Mouse (Mus musculus): Measurements from ENCODE around the gene Jam3.

The Jam3 gene

DNA sequence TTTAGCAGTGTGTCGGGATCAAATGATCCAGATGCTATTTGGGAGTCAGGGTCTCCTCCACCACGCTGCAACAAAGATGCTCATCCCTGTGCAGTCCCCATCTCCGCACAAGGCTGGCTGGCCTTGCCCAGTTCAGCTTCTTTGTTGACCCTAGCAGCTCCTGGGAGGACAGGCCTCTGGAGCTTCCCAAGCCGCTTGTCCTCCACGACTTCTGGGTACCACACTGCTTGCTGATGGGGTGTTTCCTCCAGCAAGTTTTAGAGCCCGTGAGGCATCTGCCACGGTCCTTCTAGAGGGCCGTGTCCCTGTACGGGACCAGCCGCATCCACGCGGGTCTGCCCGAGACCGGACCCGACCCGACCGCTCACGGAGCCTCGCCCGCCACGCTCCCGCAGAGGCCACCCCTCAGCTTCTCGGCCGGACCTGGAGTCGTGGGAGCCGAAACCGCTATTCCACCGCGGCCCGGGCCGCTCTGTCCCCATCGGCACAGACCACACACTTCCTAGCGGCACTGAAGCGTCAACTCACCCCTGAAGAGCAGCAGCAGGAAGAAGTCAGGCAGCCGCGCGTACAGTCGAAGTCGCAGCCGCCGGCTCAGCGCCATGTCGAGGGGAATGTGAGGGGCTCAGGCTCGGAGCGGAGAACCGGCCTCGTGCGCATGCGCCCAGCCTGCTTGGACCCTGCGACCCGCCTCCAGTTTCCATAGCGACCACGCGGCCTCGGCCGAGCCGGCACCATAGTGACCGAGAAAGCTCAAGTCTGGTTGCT is at the start of gene Jam3:
TSS of gene Jam3 (minus strand) at position 659 of the 768 bp plus-strand sequence.
- peak; percentile 98 for DNase-seq

DNA sequence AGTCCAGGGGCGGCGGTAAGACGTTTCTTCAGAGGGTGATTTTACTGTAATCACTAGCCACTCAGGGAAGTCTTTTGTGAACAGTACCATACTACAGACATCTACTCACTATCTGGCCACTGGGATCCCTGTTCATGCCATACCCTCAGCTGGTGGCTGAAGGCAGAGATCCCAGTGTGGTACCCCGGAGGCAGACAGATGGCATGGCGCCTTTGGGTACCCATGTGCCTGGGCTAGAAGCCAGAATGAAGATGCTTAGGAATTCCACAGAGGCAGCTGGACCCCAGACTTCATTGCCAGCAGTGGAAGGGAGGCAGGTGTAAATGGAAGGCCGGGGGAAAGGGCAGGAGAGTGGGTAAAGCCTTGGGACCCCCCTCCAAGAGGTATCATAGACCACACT is 49.0 kb upstream of the Jam3 start:
- peak; percentile 39 to 52 for DNase-seq

DNA sequence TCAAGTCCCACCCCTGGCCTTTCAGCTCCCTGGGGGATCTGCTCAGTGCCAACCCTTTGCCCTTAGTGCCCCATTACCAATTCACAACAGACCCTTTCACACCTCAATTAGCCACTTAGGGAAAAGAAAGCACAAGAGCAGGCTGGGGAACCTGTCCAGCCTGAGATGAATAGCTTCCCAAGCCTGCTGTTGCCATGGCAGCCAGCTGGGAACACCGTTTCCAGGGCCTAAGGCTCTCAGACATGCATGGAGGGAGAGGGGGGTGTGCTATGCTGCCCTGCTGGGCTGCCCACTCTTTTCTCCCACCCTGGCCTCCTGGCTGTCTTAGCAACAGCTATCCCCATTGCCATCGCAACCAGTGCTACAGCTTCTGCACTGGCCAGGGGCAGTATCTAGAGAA is 47.9 kb upstream of the Jam3 start:
- peak in 1 of 2 experiments; percentile 52 for DNase-seq

DNA sequence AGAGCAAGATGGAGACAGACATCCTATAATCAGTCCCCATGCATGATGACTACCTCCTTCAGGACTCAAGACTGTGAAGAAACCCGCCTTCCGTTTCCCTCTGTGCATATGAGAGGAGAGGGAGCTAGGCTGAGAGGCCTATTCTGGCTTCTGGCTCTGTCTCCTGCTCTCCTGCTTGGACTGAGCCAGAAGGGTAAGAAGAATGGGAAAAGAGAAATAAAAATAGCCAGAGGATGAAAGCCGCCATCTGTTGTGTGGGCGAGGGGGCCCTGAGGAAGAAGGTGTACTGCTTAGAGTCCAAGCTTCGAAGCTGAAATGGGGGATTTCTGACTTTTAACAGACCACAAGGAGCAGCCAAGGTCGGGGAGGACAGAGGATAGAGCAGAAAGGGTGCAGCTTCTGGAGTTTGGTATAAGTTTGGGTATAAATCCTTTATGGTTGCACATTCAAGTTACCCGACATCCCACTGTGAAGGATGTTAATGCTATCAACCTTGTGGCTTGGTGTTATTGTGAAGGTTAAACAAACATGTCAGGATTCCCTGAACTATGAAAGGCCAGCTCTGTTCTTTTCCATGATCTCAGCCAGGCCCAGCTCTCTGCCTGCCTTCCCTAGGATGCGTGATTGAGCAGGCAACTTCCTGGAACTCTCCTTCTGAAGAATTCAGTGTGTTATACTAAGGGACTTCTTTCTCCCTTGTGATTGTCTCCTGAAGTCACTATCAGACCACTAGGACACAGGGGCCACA is 46.4 kb upstream of the Jam3 start:
- no peak for DNase-seq

DNA sequence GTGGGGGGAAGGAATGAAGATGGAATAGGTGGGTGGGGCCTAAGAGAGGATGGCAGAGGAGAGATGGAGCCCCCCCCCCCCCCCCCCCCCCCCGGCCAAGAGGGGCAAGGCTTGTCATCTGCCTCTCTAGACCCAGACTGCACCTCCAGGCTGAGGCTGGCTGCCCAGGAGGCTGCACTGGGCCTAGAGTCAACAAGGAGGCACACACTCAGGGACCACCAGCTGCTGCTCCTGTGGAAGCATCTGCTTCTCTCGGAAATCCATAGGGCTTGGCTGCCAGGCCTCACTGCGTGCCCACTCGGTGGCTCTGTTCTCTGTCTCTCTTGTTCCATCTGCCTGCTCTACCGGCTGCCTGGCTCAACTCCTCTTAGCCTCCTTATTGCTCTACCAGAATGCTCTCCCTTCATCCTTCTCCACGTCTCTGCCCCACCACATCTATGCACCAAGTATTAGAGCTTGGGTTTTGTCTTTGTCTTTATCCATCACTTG is 38.4 kb upstream of the Jam3 start:
- DNase-seq, result peak; percentile 89 to 90

DNA sequence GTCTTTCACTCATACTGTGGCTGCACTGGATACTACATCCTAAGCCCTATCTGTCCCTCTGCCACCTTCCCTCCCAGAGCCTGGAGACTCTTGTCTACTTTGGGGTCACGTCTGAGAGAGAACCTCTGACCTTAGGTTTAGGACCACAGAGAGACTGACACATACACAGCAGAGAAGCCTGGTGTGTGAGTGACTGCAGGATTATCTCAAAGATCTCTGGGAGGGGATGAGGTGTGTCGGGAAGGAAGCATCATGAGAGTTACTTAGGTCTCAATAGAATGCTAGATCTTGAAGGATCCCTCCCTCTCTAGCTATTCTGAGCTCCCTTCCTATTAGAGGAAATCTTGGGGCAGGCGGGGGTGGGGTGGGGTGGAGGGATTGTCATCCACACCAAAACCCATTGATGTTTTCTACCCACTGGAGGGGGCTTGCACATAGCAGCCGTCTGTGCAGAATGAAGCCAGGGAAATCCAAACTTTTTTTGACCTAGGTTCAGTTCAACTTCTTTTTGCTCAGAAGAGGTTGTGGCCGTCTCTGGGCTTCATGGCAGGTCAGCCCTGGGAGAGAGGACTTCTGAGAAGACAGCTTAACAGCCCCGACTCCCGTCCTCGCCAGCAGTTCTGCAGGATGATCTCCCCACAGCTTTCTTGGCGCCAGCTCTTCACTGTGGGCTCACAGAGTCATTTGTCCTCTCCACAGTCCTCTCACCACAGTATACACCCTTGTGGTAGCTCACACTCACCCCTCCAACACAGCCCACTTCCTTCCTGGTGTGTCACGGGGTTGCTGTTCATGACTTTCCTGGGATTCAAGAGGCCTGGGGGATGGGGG is 37.8 kb upstream of the Jam3 start:
- DNase-seq, result peak; percentile 53 to 56

DNA sequence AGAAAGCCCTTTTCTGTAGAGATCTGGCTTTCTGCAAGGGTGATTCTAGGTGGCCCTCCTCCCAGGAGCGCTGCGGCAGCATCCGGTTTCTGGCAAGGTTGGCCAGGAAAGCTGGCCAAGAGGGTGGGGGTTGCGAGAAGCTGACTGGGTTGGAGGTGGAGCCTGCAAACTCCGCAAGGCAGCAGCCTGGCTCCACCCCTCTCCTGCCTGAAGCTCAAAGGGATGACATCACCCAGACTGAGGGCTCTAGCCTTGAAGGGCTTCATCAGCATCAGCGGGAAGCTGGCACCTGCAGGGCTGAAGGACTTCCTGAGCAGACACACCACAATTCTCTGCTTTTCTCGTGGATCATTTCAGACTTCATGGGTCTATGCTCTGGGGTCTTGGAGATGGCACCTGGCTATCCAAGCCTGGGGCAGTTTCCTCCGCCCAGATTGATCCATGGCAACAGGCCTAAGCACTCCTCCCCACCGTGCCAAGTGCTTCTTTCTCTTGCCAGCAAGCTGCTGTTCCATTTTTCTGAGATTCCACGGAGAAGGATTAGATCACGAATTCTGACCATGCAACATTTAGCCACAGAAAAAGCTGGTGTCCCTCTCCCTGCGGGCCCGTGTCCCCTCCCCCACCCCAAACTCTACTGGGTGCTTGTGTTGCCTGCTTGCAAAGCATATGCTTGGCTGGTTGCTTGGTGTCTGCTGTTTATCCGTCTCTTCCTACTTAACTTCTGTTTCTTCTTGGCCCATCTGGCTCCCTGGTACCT is 37.0 kb upstream of the Jam3 start:
- DNase-seq, result peak; percentile 94 to 97

DNA sequence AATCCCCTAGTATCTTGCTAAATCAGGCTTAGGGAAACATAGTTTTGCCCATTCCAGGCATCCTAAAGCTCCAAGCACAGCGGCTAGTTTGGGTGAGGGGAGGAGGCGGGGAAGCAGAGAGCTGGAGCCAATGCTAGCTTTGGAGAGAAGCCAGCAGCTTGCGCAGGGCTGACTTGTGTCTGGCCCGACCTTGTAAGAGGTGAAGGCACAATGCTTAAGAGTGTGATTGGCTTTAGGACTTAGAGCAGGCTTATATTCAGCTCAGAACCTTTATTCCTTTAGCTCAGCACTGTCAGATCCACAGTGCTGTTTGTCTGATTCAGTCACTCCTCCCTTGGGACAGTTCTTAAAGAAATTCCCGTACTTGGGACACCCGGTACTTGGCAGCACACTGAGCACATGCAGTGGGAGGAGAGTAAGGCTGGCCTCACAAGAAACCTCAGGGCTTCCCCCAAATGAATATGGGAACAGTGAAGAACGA is 36.3 kb upstream of the Jam3 start:
- peak; percentile 87 to 90 for DNase-seq

DNA sequence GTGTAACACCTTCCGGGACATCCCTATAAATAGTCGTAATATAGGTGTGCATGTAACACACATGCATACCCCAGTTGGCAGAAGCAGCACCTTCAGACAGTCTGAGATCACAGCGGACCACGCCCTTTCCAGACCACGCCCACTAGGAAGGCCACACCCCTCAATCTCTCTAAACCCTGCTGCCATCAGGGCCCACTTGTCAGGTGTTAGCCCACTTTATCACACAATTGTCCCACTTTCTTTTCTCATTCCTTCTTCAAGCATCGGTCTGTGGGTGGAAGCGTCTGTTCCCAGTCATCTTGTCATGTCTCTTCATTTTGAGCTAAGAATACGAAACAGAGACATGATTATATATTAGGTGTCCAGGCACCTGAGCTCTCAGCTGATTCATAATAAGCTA is 35.2 kb upstream of the Jam3 start:
- DNase-seq, result no peak

DNA sequence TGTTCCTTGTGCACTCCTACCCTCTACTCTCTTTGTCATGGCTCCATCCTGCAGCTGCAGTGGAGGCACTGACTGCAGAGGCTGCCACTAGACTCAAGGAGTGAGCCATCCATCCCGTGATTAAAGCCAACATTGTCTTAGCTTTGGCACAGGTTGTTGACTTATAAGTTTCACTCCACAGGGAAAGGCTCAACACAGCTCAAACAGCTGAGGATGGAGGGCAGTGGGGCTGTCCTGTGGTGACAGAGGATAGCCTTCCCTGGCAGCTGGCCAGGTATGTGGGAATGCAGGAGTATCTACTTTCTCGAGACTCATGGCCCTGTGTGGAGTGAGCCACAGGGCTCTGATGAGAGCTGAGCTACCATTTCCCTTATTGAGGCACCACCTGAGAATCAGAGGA is 34.1 kb upstream of the Jam3 start:
- DNase-seq, result peak; percentile 47 to 55

DNA sequence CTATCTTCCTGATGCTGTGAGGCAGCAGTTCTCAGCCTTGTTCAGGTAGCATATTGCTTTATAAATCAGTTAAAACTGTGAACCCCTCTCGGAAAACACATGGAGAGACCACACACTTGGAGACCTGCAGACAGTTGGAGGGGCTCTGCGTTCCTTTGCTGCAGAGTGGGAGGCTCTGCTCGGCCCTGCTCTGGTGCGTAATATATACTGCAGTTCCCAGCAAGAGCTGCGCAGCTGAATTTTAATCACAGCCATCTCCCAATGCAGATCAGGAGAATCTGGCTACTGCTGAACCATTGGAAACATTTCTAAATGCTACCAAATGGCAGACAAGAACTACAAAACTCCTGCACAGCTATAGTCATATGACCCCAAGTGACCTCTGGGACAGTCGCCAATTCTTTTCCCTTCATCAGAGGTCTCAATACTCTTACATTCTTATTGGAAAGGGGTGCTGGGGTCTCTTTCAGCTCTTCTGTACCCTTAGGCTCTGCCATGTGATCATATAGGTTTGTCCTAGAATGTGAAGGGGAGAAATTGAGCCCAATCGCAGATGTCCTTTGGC is 33.5 kb upstream of the Jam3 start:
- DNase-seq, result peak in 1 of 2 experiments; percentile 52

DNA sequence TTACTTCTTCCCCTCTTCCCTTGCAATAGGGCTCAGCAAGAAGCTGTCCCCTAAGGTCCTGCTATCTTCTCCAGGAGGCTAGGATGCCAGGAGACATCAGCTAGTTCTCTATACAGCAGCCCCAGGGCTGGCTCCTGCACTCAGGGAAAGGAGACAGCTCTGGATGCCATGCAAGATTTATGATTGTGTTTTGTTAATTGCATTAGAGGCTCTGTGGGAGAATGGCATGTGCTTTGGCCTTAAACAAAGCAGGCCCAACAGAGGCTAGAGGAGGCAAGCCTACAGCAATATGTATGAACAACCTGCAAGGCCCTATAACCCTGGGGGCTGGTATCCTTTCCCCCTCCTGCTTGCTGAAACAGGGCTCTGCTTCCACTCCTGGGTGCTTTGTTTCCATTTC is 30.6 kb upstream of the Jam3 start:
- DNase-seq, result no peak

DNA sequence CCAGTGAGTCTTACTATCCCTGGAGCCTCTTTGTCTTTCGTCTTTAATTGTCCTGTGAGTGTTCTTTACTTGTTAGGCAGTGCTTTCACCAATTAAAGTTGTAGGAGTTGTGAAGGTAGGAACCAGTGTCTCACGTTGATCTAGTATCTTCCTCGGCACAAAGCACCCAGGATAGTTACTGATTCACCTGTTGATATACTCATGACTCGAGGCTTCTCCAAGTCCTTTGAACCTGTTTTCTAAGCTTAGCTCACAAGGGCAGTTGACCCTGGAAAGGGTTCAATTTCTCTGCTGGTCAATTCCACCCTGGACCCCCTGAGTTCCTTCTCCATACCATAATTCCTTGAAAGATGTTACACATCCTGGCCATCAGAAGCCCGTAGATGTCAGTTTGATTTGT is 26.9 kb upstream of the Jam3 start:
- DNase-seq, result no peak

DNA sequence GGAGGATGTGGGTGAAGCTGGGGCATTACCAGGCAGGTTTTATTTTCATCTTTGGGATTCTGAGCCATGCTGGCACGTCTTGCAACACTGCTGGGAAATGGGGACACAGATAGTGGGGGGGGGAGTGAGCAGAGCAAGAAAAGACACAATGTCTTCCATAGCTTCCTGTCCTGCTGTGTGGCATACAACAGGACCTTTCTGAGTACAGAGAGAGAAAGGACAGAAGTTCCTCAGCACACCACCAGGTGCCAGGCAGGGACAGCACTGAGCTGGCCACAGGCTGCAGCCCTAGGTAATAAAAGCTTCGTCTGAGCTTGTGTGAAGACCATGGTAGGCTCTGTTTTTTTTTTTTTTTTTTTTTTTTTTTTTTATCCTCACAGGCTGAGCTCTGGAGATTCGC is 25.3 kb upstream of the Jam3 start:
- peak; percentile 48 to 63 for DNase-seq

DNA sequence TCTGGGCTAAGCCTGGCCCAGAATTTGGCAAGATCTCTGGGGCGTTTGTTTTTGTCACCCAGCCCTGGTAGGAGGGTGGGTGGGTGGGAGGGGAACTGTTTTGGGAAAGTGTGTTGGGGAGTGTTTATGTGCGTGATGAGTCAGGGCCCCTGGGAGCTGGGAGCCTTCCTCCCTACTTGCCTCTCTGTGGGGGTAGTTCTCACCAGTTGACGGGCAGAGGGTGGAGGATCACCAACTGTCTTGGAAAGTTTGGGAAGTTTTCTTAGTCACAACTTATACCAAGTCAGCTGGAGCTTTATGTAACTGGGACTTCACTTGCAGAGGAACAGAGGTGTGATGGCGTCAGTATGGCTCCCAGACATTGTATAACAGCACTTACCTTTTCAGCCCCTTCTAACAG is 23.7 kb upstream of the Jam3 start:
- DNase-seq, result no peak

DNA sequence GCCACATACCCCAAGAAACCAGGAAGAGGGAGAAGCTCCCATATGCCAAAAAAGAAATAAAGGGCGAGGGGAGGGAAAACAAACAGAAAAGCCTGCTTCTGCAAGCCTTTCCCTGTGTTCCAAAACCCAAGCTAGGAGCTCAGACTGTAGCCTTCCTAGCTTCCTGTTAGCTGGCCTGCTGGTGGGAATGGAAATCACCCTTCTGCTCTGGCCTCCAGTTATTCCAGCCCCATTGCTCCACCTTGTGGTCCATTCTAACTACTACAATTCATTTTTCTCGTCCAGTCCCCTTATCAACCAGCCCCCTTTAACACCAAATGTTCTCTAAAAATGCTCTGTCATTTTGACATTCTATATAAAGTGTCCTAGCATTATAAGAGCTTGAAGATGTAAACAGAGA is 20.9 kb upstream of the Jam3 start:
- DNase-seq, result peak; percentile 85 to 88

DNA sequence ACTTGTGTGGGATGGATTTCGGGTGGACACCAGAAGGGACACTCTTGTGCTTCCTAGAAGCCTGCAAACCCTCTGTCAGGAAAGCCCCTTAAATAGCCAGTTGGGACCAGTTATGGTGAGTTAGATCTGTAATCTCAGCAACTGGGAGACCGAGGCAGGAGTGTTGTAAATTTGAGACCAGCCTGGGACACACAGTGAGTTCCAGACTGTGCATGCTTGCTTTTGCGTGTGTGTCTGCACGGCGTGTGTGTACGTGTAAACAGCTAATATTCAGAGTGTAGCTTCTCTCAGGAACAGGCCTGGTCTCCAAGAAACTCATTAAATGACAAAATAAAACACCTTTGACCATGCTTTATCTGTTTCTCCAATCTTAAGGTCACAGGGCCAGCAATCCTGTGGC is 20.5 kb upstream of the Jam3 start:
- DNase-seq, result no peak

DNA sequence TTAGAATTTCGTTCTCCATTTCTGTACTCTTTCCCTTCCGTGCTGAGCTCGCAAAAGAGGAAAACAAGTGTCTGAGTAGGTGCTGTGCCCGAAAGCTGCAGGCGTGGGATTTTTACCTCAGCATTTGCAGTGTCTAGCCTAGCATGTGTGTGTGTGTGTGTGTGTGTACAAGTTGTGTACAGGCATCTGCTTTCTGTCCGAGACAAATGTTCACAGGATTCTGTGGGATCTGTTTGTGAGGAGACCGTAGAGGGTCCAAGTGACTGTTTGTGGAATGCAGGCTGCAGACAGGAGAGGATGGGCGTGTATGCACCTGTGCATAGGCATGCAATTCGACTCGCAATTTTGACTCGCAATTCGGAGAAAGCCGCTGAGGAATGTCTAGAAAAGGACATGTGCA is 20.0 kb upstream of the Jam3 start:
- DNase-seq, result no peak

DNA sequence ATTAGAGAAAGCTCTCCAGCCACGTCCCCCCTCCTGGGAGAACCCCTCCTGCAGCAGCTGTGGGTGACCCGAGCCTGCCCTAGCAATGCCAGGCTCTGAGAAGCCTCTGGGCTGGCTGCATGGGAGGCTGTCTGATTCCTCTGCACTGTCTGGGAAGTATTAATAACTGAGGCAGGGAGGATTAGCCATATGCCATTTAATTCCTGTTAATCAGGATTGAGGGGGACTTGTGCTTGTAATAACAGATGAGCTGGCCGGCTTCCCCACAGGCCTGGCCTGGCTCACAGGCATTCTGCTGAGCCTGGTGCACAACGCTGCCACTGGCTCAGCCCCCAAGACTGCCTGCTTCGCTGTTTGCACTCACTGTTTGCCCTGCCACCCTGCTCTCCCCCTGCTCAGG is 18.9 kb upstream of the Jam3 start:
- DNase-seq, result peak; percentile 80

DNA sequence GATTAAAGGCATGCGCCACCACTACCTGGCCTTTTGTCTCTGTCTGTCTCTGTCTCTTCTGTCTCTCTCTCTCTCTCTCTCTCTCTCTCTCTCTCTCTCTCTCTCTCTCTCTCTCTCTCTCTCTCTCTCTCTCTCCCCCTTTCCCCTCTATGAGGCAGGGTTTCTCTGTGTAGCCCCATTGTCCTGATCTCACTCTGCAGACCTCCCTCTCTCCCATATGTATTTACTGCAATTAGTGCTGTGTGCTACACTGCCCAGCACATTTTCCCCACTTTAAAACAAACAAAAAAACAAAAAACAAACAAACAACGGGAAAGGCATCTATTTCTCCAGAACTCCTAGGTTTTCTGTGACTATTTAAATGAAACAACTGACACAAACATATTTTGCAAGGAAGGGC is 18.4 kb upstream of the Jam3 start:
- DNase-seq, result no peak

DNA sequence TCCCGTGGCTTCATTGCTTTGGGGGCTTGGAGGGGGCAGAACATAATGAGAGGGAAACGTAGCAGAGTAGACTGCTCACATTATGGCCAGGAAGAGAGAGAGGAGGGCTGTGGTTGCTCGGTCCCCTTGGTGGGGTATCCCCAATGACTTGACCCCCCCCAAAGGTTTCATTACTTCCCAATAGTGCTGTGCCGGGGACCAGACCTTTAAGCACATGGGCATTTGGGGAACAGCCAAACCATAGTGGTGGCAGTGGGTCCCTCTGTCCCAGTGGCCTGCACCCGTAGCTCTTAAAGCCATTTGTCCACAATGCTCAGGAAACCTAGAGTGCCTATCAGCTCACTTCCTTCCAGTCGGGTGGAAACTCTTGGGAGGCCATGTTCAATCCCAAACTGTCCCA is 17.6 kb upstream of the Jam3 start:
- DNase-seq, result no peak

DNA sequence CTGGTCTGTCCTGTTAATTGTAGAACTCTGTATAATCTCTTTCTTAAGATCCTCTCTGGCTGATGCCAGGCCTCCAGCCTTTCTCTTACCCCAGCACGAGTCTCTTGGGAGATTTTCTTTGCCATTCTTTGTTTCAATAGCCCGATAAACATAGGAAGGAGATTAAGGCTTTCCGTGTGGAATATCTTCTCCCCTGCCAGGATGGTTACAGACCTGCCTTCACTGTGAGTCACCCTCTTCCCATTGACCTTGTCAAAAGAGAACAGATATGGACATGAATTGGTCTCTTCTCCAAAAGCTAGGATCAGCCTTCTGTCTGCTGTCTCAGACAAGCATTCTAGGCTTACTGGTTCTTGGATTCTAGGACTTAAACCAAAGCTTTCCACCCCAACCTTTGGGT is 15.5 kb upstream of the Jam3 start:
- DNase-seq, result no peak

Data from cerebellum, postnatal 14 days (tissue).